Mouse (Mus musculus): ENCODE measurements around the gene Ccl7.

Ccl7 gene

GRCm38 (mm10) chr11:82045471-82045870 lies at the start of gene Ccl7:
Ccl7 (plus strand) TSS chr11:82045712.
- peak; percentile 19 for DNase-seq (ENCODE audit: low spot score)

GRCm38 (mm10) chr11:81996172-81996841 lies 49.2 kb upstream of the Ccl7 start:
- peak; percentile 64 for DNase-seq (ENCODE audit: low spot score)

- no peak for DNase-seq (ENCODE audit: low spot score)
These were observed 48.4 kb upstream of the Ccl7 start for GRCm38 (mm10) chr11:81997085-81997484.

- no peak for DNase-seq (ENCODE audit: low spot score)
These were observed 46.9 kb upstream of the Ccl7 start for GRCm38 (mm10) chr11:81998646-81999045.

- no peak for DNase-seq (ENCODE audit: low spot score)
These were observed 46.0 kb upstream of the Ccl7 start for GRCm38 (mm10) chr11:81999469-81999868.

- DNase-seq (ENCODE audit: low spot score): no peak
These were observed 44.9 kb upstream of the Ccl7 start for GRCm38 (mm10) chr11:82000581-82000980.

DNA sequence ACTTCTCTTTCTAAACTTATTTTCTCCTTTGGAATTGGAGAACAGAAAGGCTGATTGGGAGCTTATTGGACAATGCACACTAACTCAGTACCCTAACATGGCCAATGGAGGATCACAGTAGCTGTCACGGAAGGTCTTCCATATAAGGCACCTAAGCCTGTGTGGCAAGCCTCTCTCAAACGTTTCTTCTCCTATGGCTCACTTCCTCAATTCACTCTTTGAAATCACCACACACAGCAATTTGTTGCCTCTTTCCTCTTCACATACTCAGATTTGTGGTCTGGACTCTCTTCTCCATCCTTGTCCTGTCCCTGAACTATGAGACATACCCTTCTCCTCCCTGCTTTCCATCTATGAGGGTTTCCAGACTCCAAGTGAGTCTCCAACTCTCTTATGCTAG lies 40.7 kb upstream of the Ccl7 start:
- DNase-seq (ENCODE audit: low spot score): no peak

DNA sequence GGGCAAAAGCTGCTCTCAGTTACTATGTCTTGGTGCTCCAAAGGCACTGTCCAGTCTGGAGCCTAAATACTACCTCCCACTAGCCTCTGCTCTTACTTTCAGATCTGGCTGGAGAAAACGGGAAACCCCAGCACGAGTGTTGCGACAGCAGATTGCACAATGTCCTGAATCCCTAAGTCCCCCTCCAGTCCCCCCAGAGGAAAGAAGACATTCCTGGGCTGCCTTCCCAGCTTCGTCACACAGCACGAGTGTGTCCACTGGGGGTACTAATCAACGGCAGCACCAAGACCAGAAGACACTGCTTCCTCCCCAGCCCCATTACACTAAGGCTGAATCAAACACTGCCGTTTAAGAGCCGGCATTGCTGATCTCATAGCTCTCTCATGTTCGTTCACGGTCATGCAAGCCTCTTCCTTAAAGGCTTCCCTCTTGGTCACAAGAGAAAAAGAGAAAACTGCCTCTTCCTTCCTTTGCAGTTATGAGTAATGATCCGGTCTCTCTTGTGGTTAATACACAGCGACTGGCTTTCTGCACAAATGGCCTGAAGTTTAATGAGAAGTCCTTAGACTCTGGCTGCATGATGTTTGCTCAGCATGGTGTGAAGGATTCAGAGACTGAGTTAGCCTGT lies 38.6 kb upstream of the Ccl7 start:
- DNase-seq (ENCODE audit: low spot score): peak; percentile 34

GRCm38 (mm10) chr11:82010115-82010514 lies 35.4 kb upstream of the Ccl7 start:
- no peak for DNase-seq (ENCODE audit: low spot score)

GRCm38 (mm10) chr11:82011411-82012193 lies 33.9 kb upstream of the Ccl7 start:
- DNase-seq (ENCODE audit: low spot score): no peak

DNA sequence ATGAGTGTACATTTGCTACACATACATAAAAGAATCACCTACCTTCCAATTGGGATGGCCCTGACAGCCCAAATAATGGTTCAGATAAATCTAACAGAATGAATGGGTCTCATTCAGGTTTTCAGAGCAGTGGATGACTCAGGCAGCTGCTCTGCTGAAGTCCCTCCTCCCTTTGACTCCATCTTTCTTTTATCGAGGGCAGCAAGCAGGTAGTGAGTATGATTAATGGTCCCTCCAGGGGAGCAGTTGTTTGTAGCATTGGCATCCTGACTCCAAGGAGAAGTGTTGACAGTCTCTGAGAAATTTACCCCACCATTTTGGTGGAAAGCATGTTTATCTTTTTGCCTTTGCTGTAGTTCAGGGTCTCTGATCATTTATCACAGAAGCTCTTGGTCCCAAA lies 31.8 kb upstream of the Ccl7 start:
- no peak for DNase-seq (ENCODE audit: low spot score)

DNA sequence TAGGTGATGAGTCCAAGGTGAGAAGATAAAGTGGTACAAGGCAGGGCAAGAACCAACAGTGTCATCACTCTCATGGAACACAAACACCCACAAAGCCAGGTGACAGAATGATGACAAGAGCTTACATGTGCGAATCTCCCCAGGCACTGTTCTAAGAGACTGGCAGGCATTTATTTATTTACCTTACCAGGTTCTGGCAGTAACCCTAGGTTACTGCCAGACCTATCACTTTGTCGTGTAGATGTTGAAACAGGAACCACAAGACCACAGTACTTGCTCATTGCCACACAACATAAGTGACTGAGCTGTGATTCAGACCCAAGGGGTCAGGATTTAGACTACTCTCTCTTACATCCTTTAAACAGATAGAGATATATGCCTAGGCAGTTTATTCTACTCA lies 30.4 kb upstream of the Ccl7 start:
- DNase-seq (ENCODE audit: low spot score): no peak

DNA sequence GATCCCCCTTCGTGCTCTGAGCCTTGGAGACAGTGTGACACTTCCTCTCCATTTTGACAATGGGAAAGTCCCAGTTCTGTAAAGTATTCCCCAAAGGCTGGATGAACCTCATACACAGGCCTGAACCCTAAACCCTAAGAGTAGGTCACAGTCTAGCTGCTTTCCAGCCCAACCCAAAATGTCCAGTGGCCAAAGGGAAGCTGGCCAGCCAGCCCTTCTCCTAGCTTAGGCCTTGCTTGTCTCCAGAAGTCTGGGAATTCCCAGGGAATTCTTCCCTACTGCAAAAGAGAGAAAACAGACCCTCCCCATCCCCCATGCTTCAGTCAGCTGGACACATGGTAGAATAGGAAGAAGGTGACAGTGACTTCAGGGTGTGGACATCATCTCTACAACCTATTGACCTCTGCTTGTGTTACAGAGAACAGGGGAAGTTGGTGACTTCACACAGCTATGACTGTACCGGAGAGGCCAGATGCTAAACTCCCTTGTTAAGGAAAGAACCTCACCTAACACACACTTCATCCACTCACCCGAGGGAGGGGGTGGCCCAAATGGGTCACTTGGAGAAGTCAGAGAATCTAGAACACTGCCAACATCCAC lies 29.2 kb upstream of the Ccl7 start:
- DNase-seq (ENCODE audit: low spot score): no peak

DNA sequence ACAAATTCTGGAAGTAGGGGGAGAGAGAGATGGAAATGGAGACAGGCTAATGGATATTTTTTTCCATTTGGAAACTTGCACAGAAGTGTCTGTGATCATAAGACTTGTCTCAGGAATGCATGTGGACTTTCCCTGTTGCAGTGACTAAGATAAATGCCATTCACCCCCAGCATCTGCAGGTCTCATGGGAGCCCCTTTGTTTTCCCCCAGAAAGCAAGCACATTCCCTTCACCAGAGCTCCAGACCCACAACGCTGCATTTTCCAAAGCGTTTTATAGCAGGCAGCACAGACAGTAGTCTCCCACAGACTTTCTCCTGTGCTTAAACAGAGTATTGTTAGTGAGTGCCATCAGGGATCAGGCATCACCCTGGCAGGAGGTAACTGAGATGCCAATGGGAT lies 26.1 kb upstream of the Ccl7 start:
- DNase-seq (ENCODE audit: low spot score): no peak

DNA sequence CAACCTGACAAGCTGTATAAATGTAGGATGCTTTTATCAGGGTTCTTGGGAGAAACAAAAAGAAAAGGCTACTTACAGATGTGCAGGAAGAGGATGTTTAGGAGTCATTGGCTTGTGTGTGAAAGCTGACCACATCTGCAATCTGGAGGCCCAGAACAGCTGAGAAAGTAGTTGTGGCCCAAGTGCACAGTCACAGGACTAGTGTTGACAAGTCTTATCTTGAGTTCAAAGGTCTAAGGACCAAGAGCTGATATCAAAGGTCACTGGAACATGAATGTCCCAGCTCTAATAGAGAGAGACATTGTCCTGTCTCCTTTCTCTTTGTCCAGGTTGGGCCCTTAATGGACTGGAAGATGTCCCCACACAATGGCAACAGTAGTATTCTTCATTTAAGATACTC lies 25.7 kb upstream of the Ccl7 start:
- no peak for DNase-seq (ENCODE audit: low spot score)

DNA sequence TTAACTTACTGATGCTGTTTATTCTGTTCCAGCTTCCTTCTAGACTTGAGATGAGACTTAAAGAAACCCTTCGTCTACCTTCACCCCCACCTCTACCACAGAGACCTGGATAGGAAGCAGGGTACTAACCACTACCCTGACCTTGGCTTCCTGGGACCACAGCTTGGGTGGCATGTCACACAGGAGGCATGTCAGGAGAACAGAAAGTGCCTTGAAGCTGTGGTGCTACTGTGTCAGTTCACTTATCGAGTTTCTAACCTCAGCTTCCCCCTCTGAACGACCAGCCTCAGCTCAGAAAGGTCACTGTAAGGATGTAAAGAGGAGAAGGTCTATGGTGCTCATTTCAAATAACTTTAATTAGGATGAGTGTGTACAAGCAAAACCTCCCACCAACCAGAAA lies 24.1 kb upstream of the Ccl7 start:
- DNase-seq (ENCODE audit: low spot score): no peak

DNA sequence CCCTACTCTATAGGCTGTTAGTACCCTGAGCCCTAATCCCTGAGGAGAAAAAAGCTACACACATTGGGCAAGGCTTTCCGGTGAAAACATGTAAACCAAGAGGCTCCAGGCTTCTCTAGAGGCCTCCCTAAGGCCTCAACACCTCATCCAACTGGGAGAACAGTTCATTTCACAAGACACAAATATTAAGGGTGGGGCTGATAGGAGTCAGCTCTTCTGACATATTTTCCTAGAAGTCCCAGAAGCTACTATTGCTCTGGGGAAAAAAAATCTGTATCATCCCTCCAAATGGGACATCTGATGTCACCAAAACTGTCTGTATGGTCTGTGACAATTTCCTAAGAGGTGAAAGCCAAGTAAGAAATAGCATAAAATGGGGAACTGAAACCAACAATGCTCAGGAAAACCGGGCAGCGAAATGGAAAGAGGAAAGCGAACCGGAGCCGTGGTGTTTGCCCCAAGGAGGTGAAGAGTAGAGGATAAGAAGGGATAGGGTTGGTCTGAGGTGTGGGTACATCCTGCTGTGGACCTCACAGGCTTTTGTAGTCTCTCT lies 22.9 kb upstream of the Ccl7 start:
- no peak for DNase-seq (ENCODE audit: low spot score)

GRCm38 (mm10) chr11:82023769-82024168 lies 21.7 kb upstream of the Ccl7 start:
- DNase-seq (ENCODE audit: low spot score): no peak

- DNase-seq (ENCODE audit: low spot score): no peak
These were observed 15.3 kb upstream of the Ccl7 start for GRCm38 (mm10) chr11:82030171-82030570.

DNA sequence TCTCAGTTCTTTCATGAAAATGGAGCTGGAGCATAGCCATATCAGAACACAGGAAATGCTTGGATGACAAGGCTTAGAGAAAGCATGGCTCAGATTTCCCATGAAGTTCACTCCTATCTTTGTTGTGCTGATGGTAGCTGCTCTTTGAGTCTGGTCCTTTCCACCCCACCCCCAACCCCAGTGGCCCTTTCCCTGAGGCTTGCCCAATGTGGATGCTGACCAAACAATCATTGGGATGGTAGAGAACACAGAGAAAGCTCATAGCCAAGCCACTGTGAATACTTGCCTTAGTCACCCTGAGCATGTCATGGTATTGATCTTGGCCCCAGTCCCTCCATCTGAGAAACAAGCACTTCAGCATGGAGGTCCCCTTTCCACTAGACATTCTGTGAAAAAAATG lies 13.4 kb upstream of the Ccl7 start:
- DNase-seq (ENCODE audit: low spot score): no peak

GRCm38 (mm10) chr11:82032678-82033344 lies 12.7 kb upstream of the Ccl7 start:
- peak; percentile 47 for DNase-seq (ENCODE audit: low spot score)

DNA sequence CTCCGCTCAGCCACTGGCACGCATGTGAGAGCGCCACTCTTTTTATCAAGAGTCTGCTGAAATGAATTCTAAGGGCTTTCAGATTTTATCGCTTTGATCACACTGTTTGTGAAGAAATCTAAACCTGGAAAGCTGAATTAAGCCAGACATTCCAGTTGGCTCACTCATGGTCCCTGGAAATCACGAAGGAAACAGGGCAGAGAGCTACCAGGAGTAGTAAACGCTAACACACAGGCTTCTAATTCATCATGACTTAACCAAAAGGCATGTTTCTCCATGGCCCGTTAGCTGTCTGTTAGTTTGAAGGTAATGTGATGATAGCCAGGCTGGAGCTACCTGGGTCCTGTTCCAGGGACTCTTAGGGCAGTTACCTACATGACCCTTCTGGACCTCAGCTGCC lies 11.1 kb upstream of the Ccl7 start:
- no peak for DNase-seq (ENCODE audit: low spot score)

All from ovary, postnatal 36 days (tissue).